Mouse (Mus musculus): ENCODE measurements around the gene Rasgrf1. TPM values are rescaled to one million over a fixed set of nuclear protein-coding genes. Genes with fewer than 3 reads are reported as not detected.

Rasgrf1 gene
- polyA plus RNA-seq, 1 experiment from 2014 or later, result not detected

Other genes starting within 250 kb of the Rasgrf1 start
- gene Tmed3, start 204.8 kb upstream of the Rasgrf1 start, polyA plus RNA-seq (2014; fragmentation: Nextera tagmentation; extraction: Ambion mirVana), result 41.0 and 43.6 TPM in 2 replicates
- gene Ankrd34c, start 171.4 kb upstream of the Rasgrf1 start, polyA plus RNA-seq (2014; fragmentation: Nextera tagmentation; extraction: Ambion mirVana), result not detected in 2 replicates
- 6.1 and 6.6 TPM in 2 replicates for gene Ctsh, start 144.2 kb downstream of the Rasgrf1 start, polyA plus RNA-seq (2014; fragmentation: Nextera tagmentation; extraction: Ambion mirVana)
- gene Morf4l1, start 204.9 kb downstream of the Rasgrf1 start, polyA plus RNA-seq (2014; fragmentation: Nextera tagmentation; extraction: Ambion mirVana), result 484 and 515 TPM in 2 replicates

All from forebrain, embryonic 11.5 days (tissue).